Mouse (Mus musculus): Measurements from ENCODE around the gene Lep. TPM values are rescaled to one million over a fixed set of nuclear protein-coding genes. Genes with fewer than 3 reads are reported as not detected.

Lep gene
- polyA plus RNA-seq (2012; rRNA removed): 0.13 TPM in 1 of 2 replicates, not detected in the other

GRCm38 (mm10) chr6:29059846-29060685 lies at the start of gene Lep:
Gene Lep, plus strand, starts transcription at chr6:29060220.
- Histone ChIP-seq H3K27me3 (ENCODE audit: control insufficient read depth, insufficient read depth, low read length) (no peaks in the 10 kb centered on the region), H3K27ac (ENCODE audit: insufficient read depth, low read depth, low read length) (no peak within 1 kb of the TSS), H3K4me3 (ENCODE audit: low read depth, low read length) (no peak within 1 kb of the TSS), H3K36me3 (ENCODE audit: control insufficient read depth, insufficient read depth, low read length) (no peaks in the 10 kb centered on the region), H3K4me1 (ENCODE audit: control insufficient read depth, insufficient read depth, insufficient read length, low read length) (no peaks in the 10 kb centered on the region)
- TF ChIP-seq CTCF (IDR thresholded peaks at IDR 0.05; ENCODE audit: extremely low read depth, insufficient read length, insufficient replicate concordance, low read depth, low read length): no peak
- WGBS: 71% methylated on average over 28 of the region's 28 CpGs

DNA sequence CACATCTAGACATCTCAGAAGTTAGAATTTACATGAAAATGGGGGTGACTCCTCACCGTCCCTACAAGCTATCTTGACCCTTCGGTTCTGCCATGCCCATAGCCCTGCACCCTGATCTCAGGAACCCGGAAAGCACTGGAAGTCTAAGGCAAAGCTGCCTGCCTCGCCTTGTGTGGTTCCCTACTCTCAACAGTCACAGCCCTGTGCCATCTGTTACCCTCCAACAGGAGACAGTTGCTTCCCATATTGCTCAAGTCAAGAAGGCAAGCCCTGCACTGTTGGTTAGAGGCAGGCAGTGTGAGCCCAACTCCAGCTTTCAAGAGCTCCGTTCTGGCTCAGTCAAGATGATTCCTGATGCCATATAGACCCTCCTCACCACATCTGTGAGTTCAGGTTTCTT lies 48.4 kb upstream of the Lep start:
- 85% methylated on average over 5 of the region's 5 CpGs for WGBS
- H3K36me3 ChIP-seq (ENCODE audit: control insufficient read depth, insufficient read depth, low read length): no peaks in the 10 kb centered on the region
- H3K27ac ChIP-seq (ENCODE audit: insufficient read depth, low read depth, low read length): no peak overlapping the region
- H3K27me3 ChIP-seq (ENCODE audit: control insufficient read depth, insufficient read depth, low read length): no peaks in the 10 kb centered on the region
- H3K4me3 ChIP-seq (ENCODE audit: low read depth, low read length): no peak overlapping the region
- no peaks in the 10 kb centered on the region for H3K4me1 ChIP-seq (ENCODE audit: control insufficient read depth, insufficient read depth, insufficient read length, low read length)
- no peak for TF ChIP-seq POLR2A (IDR thresholded peaks at IDR 0.05; ENCODE audit: low read depth, low read length)

GRCm38 (mm10) chr6:29013216-29013615 lies 46.8 kb upstream of the Lep start:
- H3K36me3 ChIP-seq (ENCODE audit: control insufficient read depth, insufficient read depth, low read length): no peaks in the 10 kb centered on the region
- H3K4me1 ChIP-seq (ENCODE audit: control insufficient read depth, insufficient read depth, insufficient read length, low read length): no peaks in the 10 kb centered on the region
- 88% methylated on average over 6 of the region's 6 CpGs for WGBS
- H3K27me3 ChIP-seq (ENCODE audit: control insufficient read depth, insufficient read depth, low read length): no peaks in the 10 kb centered on the region
- no peak overlapping the region for H3K27ac ChIP-seq (ENCODE audit: insufficient read depth, low read depth, low read length)
- H3K4me3 ChIP-seq (ENCODE audit: low read depth, low read length): no peak overlapping the region
- TF ChIP-seq POLR2A (IDR thresholded peaks at IDR 0.05; ENCODE audit: low read depth, low read length): no peak
- TF ChIP-seq CTCF (IDR thresholded peaks at IDR 0.05; ENCODE audit: extremely low read depth, insufficient read length, insufficient replicate concordance, low read depth, low read length): no peak

DNA sequence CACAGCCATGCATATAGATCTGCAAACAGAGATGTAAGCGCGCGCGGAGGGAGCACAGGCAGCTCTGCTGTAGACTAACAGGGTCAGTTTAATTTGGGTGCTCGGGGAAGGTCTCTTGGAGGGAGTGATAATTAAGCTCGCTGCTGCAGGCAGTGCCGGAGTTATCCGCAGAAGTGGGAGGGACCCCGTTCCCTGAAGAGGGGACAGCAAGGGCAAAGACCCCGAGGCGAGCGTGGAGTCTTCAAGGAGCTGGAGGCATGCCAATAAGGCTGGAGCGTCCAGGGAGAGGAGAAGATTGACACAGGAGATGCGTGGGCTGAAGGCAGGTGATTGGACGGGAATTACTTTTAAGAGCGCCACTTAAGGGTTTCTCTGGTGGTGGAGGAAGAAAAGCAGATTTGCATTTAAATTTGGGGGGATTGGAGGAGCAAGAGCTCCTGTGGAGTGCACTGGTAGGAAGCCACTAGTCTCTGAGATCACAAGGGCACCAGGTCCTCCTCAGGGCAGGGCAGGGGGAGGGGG lies 43.1 kb upstream of the Lep start:
- no peaks in the 10 kb centered on the region for H3K27me3 ChIP-seq (ENCODE audit: control insufficient read depth, insufficient read depth, low read length)
- TF ChIP-seq POLR2A (IDR thresholded peaks at IDR 0.05; ENCODE audit: low read depth, low read length) (no peak), CTCF (IDR thresholded peaks at IDR 0.05; ENCODE audit: extremely low read depth, insufficient read length, insufficient replicate concordance, low read depth, low read length) (no peak)
- H3K4me1 ChIP-seq (ENCODE audit: control insufficient read depth, insufficient read depth, insufficient read length, low read length): no peaks in the 10 kb centered on the region
- 3% methylated on average over 16 of the region's 16 CpGs for WGBS
- H3K36me3 ChIP-seq (ENCODE audit: control insufficient read depth, insufficient read depth, low read length): no peaks in the 10 kb centered on the region
- H3K27ac ChIP-seq (ENCODE audit: insufficient read depth, low read depth, low read length): no peak overlapping the region
- no peak overlapping the region for H3K4me3 ChIP-seq (ENCODE audit: low read depth, low read length)

GRCm38 (mm10) chr6:29019756-29020720 lies 40.0 kb upstream of the Lep start:
- H3K27ac ChIP-seq (ENCODE audit: insufficient read depth, low read depth, low read length): no peak overlapping the region
- no peaks in the 10 kb centered on the region for H3K27me3 ChIP-seq (ENCODE audit: control insufficient read depth, insufficient read depth, low read length)
- H3K36me3 ChIP-seq (ENCODE audit: control insufficient read depth, insufficient read depth, low read length): no peaks in the 10 kb centered on the region
- WGBS: 60% methylated on average over 18 of the region's 18 CpGs
- TF ChIP-seq CTCF (IDR thresholded peaks at IDR 0.05; ENCODE audit: extremely low read depth, insufficient read length, insufficient replicate concordance, low read depth, low read length): no peak
- no peak for TF ChIP-seq POLR2A (IDR thresholded peaks at IDR 0.05; ENCODE audit: low read depth, low read length)
- no peak overlapping the region for H3K4me3 ChIP-seq (ENCODE audit: low read depth, low read length)
- 0 out of 2 replicates have a peak, but pooled peaks cover 3% of the 10 kb centered on the region for H3K4me1 ChIP-seq (ENCODE audit: control insufficient read depth, insufficient read depth, insufficient read length, low read length)

DNA sequence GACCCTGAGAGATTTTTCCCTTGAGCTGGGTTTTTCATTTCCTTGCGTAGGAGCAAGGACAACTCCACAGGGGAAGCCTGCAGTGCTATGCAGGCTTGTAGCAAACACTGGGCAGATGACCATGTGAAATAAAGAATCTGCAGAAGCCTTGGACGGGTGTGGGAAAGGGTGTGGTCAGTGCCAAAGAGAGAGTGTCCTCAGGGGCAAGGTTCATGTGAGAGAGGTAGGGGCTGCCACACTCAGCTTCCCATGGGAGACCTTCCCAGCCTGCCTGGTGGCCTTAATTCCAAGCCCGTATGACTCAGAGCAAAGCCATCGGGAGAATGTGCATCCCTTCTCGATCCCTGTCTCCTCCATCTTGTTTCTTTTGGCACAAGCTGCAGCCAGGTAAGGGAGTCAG lies 39.1 kb upstream of the Lep start:
- Histone ChIP-seq H3K4me3 (ENCODE audit: low read depth, low read length) (no peak overlapping the region), H3K36me3 (ENCODE audit: control insufficient read depth, insufficient read depth, low read length) (no peaks in the 10 kb centered on the region), H3K27me3 (ENCODE audit: control insufficient read depth, insufficient read depth, low read length) (no peaks in the 10 kb centered on the region), H3K27ac (ENCODE audit: insufficient read depth, low read depth, low read length) (no peak overlapping the region), H3K4me1 (ENCODE audit: control insufficient read depth, insufficient read depth, insufficient read length, low read length) (0 out of 2 replicates have a peak, but pooled peaks cover 3% of the 10 kb centered on the region)
- TF ChIP-seq CTCF (IDR thresholded peaks at IDR 0.05; ENCODE audit: extremely low read depth, insufficient read length, insufficient replicate concordance, low read depth, low read length) (no peak), POLR2A (IDR thresholded peaks at IDR 0.05; ENCODE audit: low read depth, low read length) (no peak)
- WGBS: 62% methylated on average over 5 of the region's 5 CpGs

DNA sequence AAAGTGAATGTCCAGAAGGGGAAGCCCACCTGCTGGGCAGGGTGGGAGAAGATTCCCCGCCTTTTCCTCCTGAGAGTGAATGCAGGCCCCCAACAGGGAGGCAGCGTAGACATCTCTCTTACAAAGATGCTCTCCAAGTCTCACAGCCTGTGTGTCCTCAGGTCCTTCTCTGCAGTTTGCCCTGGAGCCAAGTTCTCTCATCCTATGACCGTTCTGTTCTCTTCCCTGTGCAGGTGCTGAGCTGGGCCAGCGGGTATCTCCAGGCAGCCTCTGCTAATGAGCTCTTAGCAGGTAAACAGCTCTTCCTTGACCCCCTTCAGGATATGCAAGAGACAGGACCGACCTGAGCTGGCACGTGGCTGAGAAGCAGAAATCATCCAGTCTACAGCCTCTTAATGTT lies 38.5 kb upstream of the Lep start:
- H3K36me3 ChIP-seq (ENCODE audit: control insufficient read depth, insufficient read depth, low read length): no peaks in the 10 kb centered on the region
- H3K27me3 ChIP-seq (ENCODE audit: control insufficient read depth, insufficient read depth, low read length): no peaks in the 10 kb centered on the region
- WGBS: 42% methylated on average over 6 of the region's 6 CpGs
- H3K4me1 ChIP-seq (ENCODE audit: control insufficient read depth, insufficient read depth, insufficient read length, low read length): 0 out of 2 replicates have a peak, but pooled peaks cover 3% of the 10 kb centered on the region
- no peak overlapping the region for H3K4me3 ChIP-seq (ENCODE audit: low read depth, low read length)
- no peak overlapping the region for H3K27ac ChIP-seq (ENCODE audit: insufficient read depth, low read depth, low read length)
- TF ChIP-seq POLR2A (IDR thresholded peaks at IDR 0.05; ENCODE audit: low read depth, low read length): no peak
- no peak for TF ChIP-seq CTCF (IDR thresholded peaks at IDR 0.05; ENCODE audit: extremely low read depth, insufficient read length, insufficient replicate concordance, low read depth, low read length)

All from small intestine, adult 2 months (tissue).